Mouse (Mus musculus): ENCODE results near the gene Sgms2.

Gene Sgms2

GRCm38 (mm10) chr3:131488403-131488802 is 2.8 kb downstream of the Sgms2 start:
- DNase-seq (ENCODE audit: low spot score), result no peak

GRCm38 (mm10) chr3:131485388-131485787 is 5.8 kb downstream of the Sgms2 start:
- DNase-seq (ENCODE audit: low spot score), result no peak

- no peak for DNase-seq (ENCODE audit: low spot score)
Observed at GRCm38 (mm10) chr3:131483650-131484049, 7.6 kb downstream of the Sgms2 start.

DNA sequence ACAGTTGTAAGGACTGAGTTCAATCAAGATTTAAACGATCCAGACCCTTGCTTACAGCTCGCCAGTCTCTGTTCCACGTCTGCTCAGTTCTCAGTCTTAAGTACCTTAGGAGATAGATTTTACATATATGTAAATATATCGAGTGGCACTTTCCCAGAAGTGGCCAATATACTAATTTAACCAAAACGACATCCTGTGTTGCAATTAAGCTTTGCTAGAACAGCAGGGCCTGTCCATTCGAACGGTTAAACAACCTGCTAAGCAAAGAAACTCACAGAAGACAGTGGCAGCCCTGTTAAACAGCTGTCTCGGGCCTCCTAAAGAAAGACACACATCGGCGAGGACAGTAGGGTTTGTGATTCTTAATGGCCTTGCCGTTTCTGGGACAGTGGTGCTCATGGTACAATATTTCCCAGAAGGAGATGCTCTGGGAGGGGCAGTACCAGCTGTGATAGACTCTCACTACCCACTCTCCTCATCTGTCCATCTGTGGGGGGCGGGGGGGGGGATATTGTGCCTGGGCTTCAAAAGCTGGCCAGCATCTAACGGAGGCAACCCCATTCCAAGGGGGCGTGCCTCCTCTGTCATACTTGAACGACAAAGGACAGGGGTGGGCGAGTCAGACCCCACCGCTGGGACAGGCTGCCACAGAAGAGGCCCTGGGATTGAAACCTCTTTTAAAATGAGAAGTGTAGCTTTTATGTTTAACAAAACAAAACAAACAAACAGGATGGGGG is 9.1 kb downstream of the Sgms2 start:
- DNase-seq (ENCODE audit: low spot score), result no peak

DNA sequence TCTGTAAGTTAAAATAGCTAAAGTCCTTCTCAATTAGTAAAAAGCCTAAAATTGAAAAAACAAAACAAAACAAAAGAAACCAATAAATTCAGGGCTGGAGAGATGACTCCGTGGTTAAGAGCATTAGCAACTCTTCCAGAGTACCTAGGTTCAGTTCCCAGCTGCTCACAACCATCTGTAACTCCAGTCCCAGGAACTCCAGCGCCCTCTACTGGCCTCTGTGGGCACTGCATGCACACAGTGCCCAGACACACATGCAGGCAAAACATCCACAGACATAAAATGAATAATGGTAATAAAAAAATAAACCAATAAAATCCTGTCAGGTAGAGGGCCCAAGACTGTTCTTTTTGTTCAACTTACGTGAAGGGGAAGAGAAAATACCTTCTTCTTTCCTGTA is 10.6 kb downstream of the Sgms2 start:
- DNase-seq (ENCODE audit: low spot score), result no peak

GRCm38 (mm10) chr3:131479415-131479814 is 11.8 kb downstream of the Sgms2 start:
- DNase-seq (ENCODE audit: low spot score), result no peak

- no peak for DNase-seq (ENCODE audit: low spot score)
Observed at GRCm38 (mm10) chr3:131476002-131476401, 15.2 kb downstream of the Sgms2 start.

DNA sequence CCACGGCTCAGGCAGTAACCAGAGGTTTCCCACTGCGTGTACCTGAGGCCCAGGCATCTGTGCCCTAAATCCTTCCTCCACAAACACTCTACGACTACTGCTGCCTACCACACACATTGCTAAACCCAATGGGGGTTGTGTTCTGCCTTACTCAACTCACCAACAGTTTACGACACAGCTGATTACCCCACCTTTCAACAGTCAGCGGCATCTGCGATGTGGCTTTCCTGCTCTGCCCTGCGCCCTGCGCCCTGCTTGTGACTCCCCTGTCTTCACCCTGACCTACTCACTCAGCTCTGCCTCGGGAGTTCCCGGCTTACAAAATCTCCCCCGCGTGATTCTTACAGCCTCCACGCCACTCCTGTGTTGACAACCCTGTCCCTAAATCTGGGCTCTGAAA is 16.7 kb downstream of the Sgms2 start:
- no peak for DNase-seq (ENCODE audit: low spot score)

DNA sequence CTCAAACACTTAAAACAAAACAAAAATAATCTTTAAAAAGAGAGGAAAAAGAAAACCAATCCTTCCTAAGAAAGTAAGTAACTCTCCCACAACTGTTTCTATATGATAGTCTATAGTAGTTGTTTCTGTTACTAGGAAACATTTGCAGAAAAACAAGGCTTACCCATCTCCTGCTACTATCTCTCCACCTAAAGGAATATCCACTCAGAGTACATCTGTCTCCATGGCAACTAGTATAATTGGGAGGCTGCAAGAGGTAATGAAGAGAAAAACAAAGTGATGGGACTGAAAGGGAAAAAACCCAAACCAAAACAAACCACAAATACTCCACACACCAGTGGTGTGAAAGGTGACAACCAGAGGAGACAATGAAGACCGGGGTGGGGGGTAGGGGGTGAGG is 17.7 kb downstream of the Sgms2 start:
- DNase-seq (ENCODE audit: low spot score), result no peak

DNA sequence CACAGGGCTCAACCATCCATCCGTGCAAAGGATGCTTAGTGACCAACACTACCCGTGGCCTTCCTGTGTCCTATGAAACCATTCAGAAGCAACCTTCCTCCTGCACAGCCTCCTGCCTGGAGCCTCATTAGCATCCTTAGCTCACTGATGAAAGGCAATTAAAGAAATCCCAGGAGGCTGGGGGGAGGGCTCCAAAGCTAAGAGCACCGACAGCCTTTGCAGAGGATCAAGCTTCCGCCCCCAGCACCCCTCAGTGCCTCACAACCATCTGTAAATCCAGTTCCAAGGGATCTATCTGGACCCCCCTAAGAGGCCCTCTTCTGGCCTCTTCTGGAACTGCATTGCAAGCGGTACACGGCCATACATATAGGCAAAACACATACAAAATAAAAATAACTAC is 19.4 kb downstream of the Sgms2 start:
- DNase-seq (ENCODE audit: low spot score), result peak; percentile 22

- DNase-seq (ENCODE audit: low spot score), result no peak
Observed at GRCm38 (mm10) chr3:131471435-131471834, 19.8 kb downstream of the Sgms2 start.

DNA sequence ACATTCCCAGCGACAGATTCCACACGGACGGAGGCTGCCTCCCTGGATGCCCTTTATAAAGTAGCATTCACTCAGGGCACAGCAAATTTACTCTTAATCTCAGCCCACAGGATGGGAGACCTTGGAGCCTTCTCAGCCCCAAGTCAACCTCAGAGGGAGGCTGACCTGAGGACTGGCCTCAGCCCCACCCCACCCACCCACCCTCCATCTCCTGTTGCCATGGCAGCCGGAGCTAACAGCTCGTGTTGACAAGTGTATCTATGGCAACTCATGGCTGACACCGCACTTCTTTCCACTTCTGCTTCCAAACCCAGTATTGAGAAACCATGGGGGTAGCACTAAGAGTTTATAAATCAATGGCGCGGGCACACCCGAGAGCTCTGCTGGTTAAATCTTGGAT is 20.4 kb downstream of the Sgms2 start:
- peak; percentile 73 for DNase-seq (ENCODE audit: low spot score)

- no peak for DNase-seq (ENCODE audit: low spot score)
Observed at GRCm38 (mm10) chr3:131469636-131470035, 21.6 kb downstream of the Sgms2 start.

GRCm38 (mm10) chr3:131466371-131466770 is 24.8 kb downstream of the Sgms2 start:
- no peak for DNase-seq (ENCODE audit: low spot score)

DNA sequence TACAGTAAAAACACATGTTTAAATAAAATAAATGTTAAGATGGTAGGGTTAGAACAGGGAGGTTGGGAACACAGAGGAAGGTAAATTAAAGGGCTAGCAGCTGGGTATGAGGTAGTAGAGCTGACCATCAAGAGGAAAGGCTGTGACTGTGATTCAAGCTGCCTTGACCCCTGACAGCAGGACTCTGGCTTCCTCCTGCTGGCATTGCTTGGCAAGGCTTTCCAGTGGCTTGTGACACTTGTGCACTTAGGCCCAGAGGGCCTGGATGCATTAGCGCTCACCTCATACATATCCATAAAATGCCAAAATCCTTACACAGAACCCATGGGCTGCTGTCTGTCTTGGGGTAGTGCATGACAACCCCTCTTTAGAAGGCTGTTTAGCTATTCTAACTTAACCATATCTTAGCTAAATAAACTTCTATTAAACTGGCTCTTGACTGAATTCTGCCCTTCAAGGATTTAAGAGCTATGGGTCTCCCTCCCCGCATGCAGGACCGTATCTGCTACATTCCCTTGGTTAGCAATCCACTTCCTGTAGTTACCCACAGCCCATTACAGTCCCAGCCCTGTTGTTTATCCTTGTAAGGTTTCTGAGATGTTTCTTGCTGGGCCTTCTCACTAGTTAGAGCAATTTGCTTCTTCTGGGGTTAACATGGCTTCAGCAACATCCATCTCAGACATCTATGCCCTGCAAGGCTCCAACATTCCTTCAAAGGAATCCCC is 25.5 kb downstream of the Sgms2 start:
- no peak for DNase-seq (ENCODE audit: low spot score)

DNA sequence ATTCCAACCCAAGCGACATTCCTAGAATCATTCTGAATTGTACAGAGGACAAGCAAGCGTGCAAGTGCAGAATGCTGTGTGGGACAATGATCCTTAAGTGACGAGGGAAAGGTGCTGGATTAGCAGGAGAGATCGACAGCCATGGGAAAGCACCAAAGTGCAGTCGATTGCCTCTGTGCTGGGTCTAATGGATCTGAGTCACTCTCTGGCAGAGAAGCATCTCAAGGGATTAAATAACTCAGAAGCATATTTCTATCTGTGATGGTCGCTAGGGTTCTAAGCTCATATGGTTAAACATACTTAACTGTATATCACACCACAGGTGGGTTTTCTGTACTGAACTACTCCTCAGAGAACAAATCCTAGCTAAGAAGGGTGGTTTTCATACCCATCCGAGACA is 118.2 kb downstream of the Sgms2 start:
- DNase-seq (ENCODE audit: low spot score), result no peak

DNA sequence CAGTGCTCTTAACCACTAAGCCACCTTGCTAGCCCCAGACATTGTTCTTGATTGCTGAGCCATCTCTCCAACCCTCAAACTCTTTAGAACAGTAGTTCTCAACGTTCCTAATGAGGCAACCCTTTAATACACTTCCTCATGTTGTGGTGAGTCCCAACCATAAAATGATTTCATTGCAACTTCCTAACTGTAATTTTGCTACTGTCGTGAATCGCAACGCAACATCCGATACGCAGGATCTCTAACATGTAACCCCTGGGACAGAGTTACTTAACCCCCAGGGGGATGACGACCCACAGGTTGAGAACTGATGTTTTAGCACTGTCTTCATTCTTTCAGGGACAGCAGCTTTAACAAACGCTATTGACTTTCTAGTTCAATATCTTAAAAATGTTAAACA is 122.5 kb downstream of the Sgms2 start:
- no peak for DNase-seq (ENCODE audit: low spot score)

GRCm38 (mm10) chr3:131367452-131367851 is 123.8 kb downstream of the Sgms2 start:
- DNase-seq (ENCODE audit: low spot score), result no peak

- DNase-seq (ENCODE audit: low spot score), result peak; percentile 48
Observed at GRCm38 (mm10) chr3:131364632-131365446, 126.4 kb downstream of the Sgms2 start.

GRCm38 (mm10) chr3:131364194-131364593 is 127.0 kb downstream of the Sgms2 start:
- DNase-seq (ENCODE audit: low spot score), result no peak

DNA sequence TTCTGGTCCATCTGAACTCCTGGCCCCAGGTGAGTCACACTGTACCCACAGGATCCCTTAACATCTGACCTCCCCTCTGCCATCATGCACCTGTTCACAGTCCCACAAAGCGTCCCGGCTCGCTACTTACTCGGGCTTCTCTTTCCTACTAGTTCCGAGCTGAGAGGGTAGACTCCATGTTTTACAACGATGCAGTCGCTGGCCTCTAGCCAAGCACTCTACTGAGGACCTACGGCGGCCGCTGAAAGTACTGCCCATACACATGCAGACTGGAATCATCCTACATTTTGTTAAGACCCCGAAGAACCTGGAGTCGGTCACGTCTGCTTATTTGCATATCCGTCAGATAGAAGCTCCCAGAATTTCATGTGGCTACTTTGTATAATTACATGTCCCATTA is 127.6 kb downstream of the Sgms2 start:
- no peak for DNase-seq (ENCODE audit: low spot score)

DNA sequence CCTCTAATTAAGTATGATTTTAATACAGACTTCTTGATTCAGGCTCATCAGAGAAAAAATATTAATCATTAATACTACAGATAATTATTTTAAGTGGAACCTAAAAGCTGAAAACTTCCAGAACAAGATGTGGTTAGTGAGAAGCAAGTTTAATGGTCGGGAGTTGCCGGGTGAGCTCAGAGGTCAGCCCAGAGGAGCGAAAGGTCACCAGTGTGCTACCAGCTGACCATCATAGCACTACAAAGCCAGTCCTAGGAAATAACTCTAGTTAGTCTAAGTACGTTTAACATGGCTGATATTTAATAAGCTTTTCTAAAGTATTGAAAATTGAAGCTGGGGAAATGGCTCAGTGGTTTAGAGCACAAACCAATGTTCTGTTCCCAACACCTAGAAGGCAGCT is 129.3 kb downstream of the Sgms2 start:
- no peak for DNase-seq (ENCODE audit: low spot score)

DNA sequence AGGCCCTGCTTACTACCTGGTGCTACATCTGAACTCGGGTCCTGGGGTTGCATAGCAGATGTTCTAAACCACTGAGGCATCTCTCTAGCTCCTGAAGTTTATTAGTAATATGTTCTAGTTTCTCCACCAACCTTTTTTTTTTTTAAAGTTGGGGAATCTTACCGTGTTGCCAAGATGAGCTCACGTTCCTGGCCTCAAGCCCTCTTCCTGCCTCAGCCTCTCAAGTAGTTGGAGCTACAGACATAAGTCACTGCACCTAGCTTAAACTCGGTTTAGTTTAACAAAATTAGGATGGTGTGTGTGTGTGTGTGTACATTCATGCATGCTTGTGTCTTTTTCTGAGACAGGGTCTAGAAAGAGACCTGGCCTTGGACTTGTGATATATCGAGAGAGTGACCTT is 132.2 kb downstream of the Sgms2 start:
- no peak for DNase-seq (ENCODE audit: low spot score)

Measured in embryo, embryonic 10.5 days (tissue).